Comparison of ENCODE assay signal across 8 mouse cellular contexts in the genomic region with DNA sequence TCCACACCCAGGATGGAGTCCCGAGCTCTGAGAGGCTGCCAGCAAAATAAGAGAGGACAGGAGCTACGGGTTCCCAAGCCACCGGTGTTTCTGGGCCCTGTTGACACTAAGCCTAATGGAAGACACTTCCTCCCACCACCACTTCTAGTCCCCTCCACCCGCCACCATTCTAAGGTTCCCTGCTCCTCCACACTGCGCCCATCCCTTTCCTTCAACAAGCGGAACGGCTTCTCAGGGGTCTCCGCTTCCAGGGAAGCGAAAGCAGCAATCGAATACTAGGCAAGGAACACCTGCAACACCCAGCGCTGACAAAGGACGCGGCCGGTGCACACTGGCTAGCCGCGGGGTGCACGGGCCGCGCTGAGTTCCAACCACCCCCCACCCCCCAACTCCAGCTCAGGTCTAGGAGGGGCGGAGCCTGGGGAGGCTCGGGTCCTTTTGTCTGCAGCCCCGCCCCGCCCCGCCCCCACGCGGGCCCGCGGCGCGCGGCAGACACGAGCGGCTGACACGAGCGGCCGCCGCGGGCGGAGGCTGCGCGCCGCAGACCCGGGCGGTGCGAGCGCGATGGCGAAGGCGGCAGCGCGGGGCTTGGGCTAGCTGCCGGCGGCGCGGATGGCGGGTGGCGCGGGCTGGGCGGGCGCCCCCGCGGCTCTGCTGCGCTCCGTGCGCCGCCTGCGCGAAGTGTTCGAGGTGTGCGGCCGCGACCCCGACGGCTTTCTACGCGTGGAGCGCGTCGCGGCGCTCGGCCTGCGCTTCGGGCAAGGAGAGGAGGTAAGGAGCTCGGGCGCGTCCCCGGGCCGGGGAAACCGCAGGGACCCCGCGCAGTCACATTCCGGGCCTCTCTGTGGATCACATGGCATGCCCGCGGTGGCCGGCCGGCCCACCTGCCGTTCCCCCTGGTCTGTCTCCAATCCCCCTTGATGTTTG. TPM values are rescaled to one million over a fixed set of nuclear protein-coding genes. Genes with fewer than 3 reads are reported as not detected.
A peak's percentile ranks its signal among the peaks of the same experiment; 100 is the strongest.
DNase-seq lines count a peak whose midpoint lies in the region; ATAC-seq and TF ChIP-seq lines count a peak whose summit lies in the region.

A gene (plus strand): TSS at position 549 of the 927 bp plus-strand sequence.

- peak within 1 kb of the TSS; percentile 64 for H3K4me3 ChIP-seq in ES-Bruce4 (ENCODE audit: low read depth, low read length)
- peak within 1 kb of the TSS; percentile 67 for H3K4me3 ChIP-seq in hindbrain, embryonic 12.5 days
- peak within 1 kb of the TSS; percentile 68 for H3K4me3 ChIP-seq in neural tube, embryonic 15.5 days (replicated peaks)

- no peaks in the 10 kb centered on the region for H3K4me1 ChIP-seq in ES-Bruce4 (ENCODE audit: control insufficient read depth, insufficient read depth, low read length)
- H3K4me1 ChIP-seq in hindbrain, embryonic 12.5 days, result peaks cover 28% of the 10 kb centered on the region
- peaks cover 48% of the 10 kb centered on the region for H3K4me1 ChIP-seq in neural tube, embryonic 15.5 days

- no peaks in the 10 kb centered on the region for H3K9me3 ChIP-seq in ES-Bruce4 (replicated peaks; ENCODE audit: control insufficient read depth, insufficient read depth, low read length, poor library complexity, severe bottlenecking)
- no peaks in the 10 kb centered on the region for H3K9me3 ChIP-seq in hindbrain, embryonic 12.5 days (replicated peaks)
- H3K9me3 ChIP-seq in neural tube, embryonic 15.5 days (replicated peaks), result no peaks in the 10 kb centered on the region

- TF ChIP-seq POLR2A in ES-Bruce4 (IDR thresholded peaks at IDR 0.05; ENCODE audit: insufficient read depth, low read length), result no peak

- peak; percentile 22 to 58 for DNase-seq in adrenal gland, adult (ENCODE audit: inconsistent age in 2 of 2, low spot score in 1 of 2)
- no peak for DNase-seq in adrenal gland, postnatal 4 days (ENCODE audit: low spot score in 2 of 2)
- DNase-seq in left cerebral cortex, postnatal 4 days, result peak; percentile 74
- no peak for DNase-seq in gastrocnemius, adult 8-10 months (ENCODE audit: low spot score in 2 of 2)

- no peak for TF ChIP-seq CTCF in ES-Bruce4 (IDR thresholded peaks at IDR 0.05; ENCODE audit: low read depth, low read length)

- peak within 1 kb of the TSS; percentile 74 for H3K4me2 ChIP-seq in hindbrain, embryonic 12.5 days (replicated peaks)
- H3K4me2 ChIP-seq in neural tube, embryonic 15.5 days, result peak within 1 kb of the TSS; percentile 70

- no peaks in the 10 kb centered on the region for H3K36me3 ChIP-seq in ES-Bruce4 (ENCODE audit: control insufficient read depth, insufficient read depth, low read length, poor library complexity, severe bottlenecking)
- no peaks in the 10 kb centered on the region for H3K36me3 ChIP-seq in hindbrain, embryonic 12.5 days
- H3K36me3 ChIP-seq in neural tube, embryonic 15.5 days, result no peaks in the 10 kb centered on the region

- 1% methylated on average over 32 of the region's 98 CpGs for WGBS in hindbrain, embryonic 12.5 days
- 1% methylated on average over 57 of the region's 98 CpGs for WGBS in neural tube, embryonic 15.5 days

- H3K27me3 ChIP-seq in ES-Bruce4 (ENCODE audit: control insufficient read depth, insufficient read depth, low read length, poor library complexity, severe bottlenecking), result no peaks in the 10 kb centered on the region
- H3K27me3 ChIP-seq in hindbrain, embryonic 12.5 days, result peaks cover 38% of the 10 kb centered on the region
- H3K27me3 ChIP-seq in neural tube, embryonic 15.5 days (replicated peaks), result no peaks in the 10 kb centered on the region

- H3K9ac ChIP-seq in ES-Bruce4 (ENCODE audit: low read depth, poor library complexity, severe bottlenecking), result peak within 1 kb of the TSS; percentile 72
- H3K9ac ChIP-seq in hindbrain, embryonic 12.5 days, result peak within 1 kb of the TSS; percentile 82
- H3K9ac ChIP-seq in neural tube, embryonic 15.5 days (replicated peaks), result peak within 1 kb of the TSS; percentile 88

- no peak within 1 kb of the TSS for H3K27ac ChIP-seq in ES-Bruce4 (ENCODE audit: insufficient read depth, low read length)
- peak within 1 kb of the TSS; percentile 78 for H3K27ac ChIP-seq in hindbrain, embryonic 12.5 days
- H3K27ac ChIP-seq in neural tube, embryonic 15.5 days (replicated peaks), result peak within 1 kb of the TSS; percentile 89

- intact Hi-C loops in left cerebral cortex, postnatal 4 days (cut with DNase I), result no loop called here

- TF ChIP-seq EP300 in ES-Bruce4 (IDR thresholded peaks at IDR 0.05; ENCODE audit: insufficient read depth, low read depth, low read length), result no peak

- 0 out of 2 replicates have a peak, but pooled peaks have one; percentile 27 for ATAC-seq in common myeloid progenitor, adult 5-6 weeks (replicated peaks; ENCODE audit: low read depth, poor library complexity, severe bottlenecking)
- peak; percentile 71 for ATAC-seq in hindbrain, embryonic 12.5 days (ENCODE audit: low FRiP score)
- ATAC-seq in neural tube, embryonic 15.5 days (ENCODE audit: low FRiP score), result peak; percentile 87

RNA-seq across cellular contexts. Expression of the gene that starts here (rescaled TPM):
- 10 to 100 TPM in 1 of 2 experiments, 1 to 10 TPM in 1; 6.8 to 12.4 TPM for total RNA-seq in adrenal gland, postnatal 4 days (2021)
- polyA plus RNA-seq in ES-Bruce4 (2011; ENCODE audit: insufficient read depth, insufficient read length, low read depth, missing spikeins), result 27.3 and 28.9 TPM in 2 replicates
- total RNA-seq in common myeloid progenitor, adult 5-6 weeks (2017), result 1.5 and 1.9 TPM in 2 replicates
- polyA plus RNA-seq in hindbrain, embryonic 12.5 days (2016; fragmentation: Nextera tagmentation; extraction: Ambion mirVana), result 28.3 and 28.5 TPM in 2 replicates
- 100 to 1,000 TPM; 142 to 144 TPM for total RNA-seq in left cerebral cortex, postnatal 4 days (2021)
- polyA plus RNA-seq in neural tube, embryonic 15.5 days (2015; fragmentation: Nextera tagmentation; extraction: Ambion mirVana), result 23.1 and 24.1 TPM in 2 replicates
- under 1 TPM; 0.10 to 0.81 (median 0.28) TPM for total RNA-seq in gastrocnemius, adult 8-10 months (2022)

Comparison
In these comparisons a context has a peak if more than half of its experiments do, and no peak if none do; other contexts are left out.
1. RNA of the gene that starts here (total RNA-seq): 142 to 144 TPM in left cerebral cortex, postnatal 4 days; 6.8 to 12.4 TPM in adrenal gland, postnatal 4 days, 1.5 to 1.9 TPM in common myeloid progenitor, adult 5-6 weeks and 0.10 to 0.81 TPM in gastrocnemius, adult 8-10 months; every median in the first group is over 10 times any median in the second.
2. DNase-seq: peak in adrenal gland, adult (2 of 2) and left cerebral cortex, postnatal 4 days (single experiment); none in adrenal gland, postnatal 4 days (0 of 2) and gastrocnemius, adult 8-10 months (0 of 2).
3. ATAC-seq: peak in every context shown above with its lines; median percentile 87 in neural tube, embryonic 15.5 days; 71 in hindbrain, embryonic 12.5 days; 27 in common myeloid progenitor, adult 5-6 weeks.
4. Peak in every context shown above with its lines, with median percentiles within 50 percentile points of each other: H3K4me3 ChIP-seq and H3K9ac ChIP-seq.